Mouse (Mus musculus) embryonic facial prominence, embryonic 14.5 days (tissue): ENCODE measurements around the gene Plscr3. TPM values are rescaled to one million over a fixed set of nuclear protein-coding genes. Genes with fewer than 3 reads are reported as not detected.
A peak's percentile ranks its signal among the peaks of the same experiment; 100 is the strongest.

ENCODE experiments used
- ATAC-seq: fragments of 200-750 bp; cut with Nextera tagmentation; 2 replicates; pipeline ENCODE4 v1.8.0; 2017; ENCODE audit warnings: low read depth, moderate number of reproducible peaks, moderate TSS enrichment
- DNase-seq: peaks from one replicate; pipeline ENCODE4 v3.0.0-alpha.2; 2015; ENCODE audit warnings: low spot score
- H3K27ac ChIP-seq: fragments of 300-500 bp; sonication (generic); replicated peaks from 2 replicates; pipeline ENCODE4 v1.5.1; 2014; ENCODE audit warnings: low read depth, mild to moderate bottlenecking, low read length, moderate library complexity
- H3K27me3 ChIP-seq: fragments of 300-500 bp; sonication (generic); replicated peaks from 2 replicates; pipeline ENCODE4 v1.6.1; 2014; ENCODE audit warnings: low read length; ENCODE audit not compliant: control insufficient read depth, insufficient read depth
- H3K36me3 ChIP-seq: fragments of 300-500 bp; sonication (generic); 2 replicates; pipeline ENCODE4 v1.6.1; 2014; ENCODE audit warnings: low read length, mixed read lengths; ENCODE audit not compliant: control insufficient read depth, insufficient read depth
- H3K4me1 ChIP-seq: fragments of 300-500 bp; sonication (generic); 2 replicates; pipeline ENCODE4 v1.6.1; 2014; ENCODE audit warnings: antibody characterized with exemption, low read length; ENCODE audit not compliant: control insufficient read depth, insufficient read depth
- H3K4me2 ChIP-seq: fragments of 300-500 bp; sonication (generic); 2 replicates; pipeline ENCODE4 v1.6.1; 2014; ENCODE audit warnings: low read depth, mild to moderate bottlenecking, low read length, moderate library complexity, mixed read lengths
- H3K4me3 ChIP-seq: fragments of 300-500 bp; sonication (generic); 2 replicates; pipeline ENCODE4 v1.5.1; 2014; ENCODE audit warnings: low read depth, mild to moderate bottlenecking, low read length
- H3K9ac ChIP-seq: fragments of 300-500 bp; sonication (generic); 2 replicates; pipeline ENCODE4 v1.6.1; 2014; ENCODE audit warnings: low read depth, mild to moderate bottlenecking, low read length, moderate library complexity, mixed read lengths
- H3K9me3 ChIP-seq: fragments of 300-500 bp; sonication (generic); 2 replicates; pipeline ENCODE4 v1.6.1; 2016; ENCODE audit warnings: low read length; ENCODE audit not compliant: control insufficient read depth
- WGBS: fragments of 180-500 bp; shearing (Covaris S2); extraction: QIAGEN DNeasy Blood & Tissue Kit; methylation state at CpG from one replicate; pipeline ENCODE4 v1.1.7; 2014; 5-methylcytosine and 5-hydroxymethylcytosine counted together
- polyA plus RNA-seq: library from polyadenylated mRNA; unstranded; fragments of >200 nt; fragmentation: Nextera tagmentation; extraction: Ambion mirVana; gene quantifications from 2 replicates; pipeline ENCODE4 v1.2.1, GENCODE M21; 2014

The Plscr3 gene
- polyA plus RNA-seq, 1 experiment from 2014 or later, result 102 TPM

DNA sequence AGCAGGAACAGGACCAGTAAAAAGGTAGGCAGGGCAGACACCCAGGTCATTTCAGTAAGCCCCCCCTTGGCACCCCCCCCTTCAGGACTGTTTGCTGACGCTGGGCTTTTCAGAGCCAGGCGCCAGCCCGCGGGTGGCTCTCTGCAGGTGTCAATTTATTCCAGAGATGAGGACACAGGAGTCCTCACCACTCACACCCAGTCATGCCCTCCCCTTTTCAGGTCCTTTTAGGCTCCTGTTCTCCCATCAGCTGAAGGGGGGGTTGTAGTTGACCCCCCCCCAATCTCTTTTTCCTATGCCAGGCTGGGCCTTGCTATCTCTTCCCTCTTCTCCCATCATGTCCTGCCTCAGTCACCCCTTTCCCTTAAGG is 10.2 kb upstream of the Plscr3 start:
- H3K9me3 ChIP-seq, result no peaks in the 10 kb centered on the region
- no peak for DNase-seq
- peak overlapping the region; percentile 73 for H3K4me3 ChIP-seq
- peak overlapping the region; percentile 95 for H3K4me2 ChIP-seq
- H3K4me1 ChIP-seq, result peaks cover 28% of the 10 kb centered on the region
- WGBS, result 6% methylated on average over 4 of the region's 4 CpGs
- peaks cover 28% of the 10 kb centered on the region for H3K36me3 ChIP-seq
- peak overlapping the region; percentile 81 for H3K9ac ChIP-seq
- H3K27me3 ChIP-seq, result no peaks in the 10 kb centered on the region
- peak overlapping the region; percentile 92; the same call in 1 of the 2 replicates for H3K27ac ChIP-seq
- no peak for ATAC-seq

DNA sequence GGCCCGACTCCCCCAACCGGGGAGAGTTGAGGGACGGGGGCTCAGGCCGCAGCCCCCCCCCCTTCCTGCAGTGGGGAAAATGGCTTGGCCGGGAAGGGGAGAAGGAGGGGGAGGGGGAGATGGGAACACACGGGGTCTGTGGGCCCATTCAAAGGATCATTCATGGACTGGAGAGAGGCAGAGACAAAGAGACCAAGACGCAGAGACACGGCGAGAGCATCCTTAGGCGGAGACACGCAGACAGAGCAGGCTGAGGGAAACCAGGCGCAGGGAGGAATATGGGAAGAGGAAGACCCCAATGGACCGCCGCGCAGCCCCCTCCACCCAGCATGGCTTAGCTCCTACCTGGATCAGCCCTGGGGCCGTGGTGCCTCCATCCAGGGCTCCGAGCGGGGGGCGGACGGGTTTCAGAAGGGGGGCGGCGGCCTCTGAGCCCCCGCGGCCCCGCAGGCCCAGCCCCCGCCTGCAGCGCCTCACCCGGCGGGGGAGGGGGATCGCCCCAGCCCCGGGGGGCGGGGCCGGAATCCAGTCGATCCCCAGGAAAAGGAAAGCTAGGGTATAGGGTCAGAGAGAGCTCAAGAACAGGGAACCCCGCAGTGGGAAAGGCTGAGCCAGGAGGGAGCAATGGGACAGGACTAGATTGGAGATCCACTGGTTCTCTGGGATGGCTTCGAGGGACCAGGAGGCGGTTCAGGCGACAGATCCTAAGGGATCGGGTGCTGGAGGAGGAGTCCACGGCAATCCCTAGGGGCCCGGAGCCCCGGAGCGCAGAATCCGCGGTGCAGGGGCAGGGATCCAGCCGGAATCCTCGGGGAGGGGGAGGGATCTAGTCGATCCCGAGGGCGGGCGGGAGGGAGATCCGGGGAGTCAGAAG is 9.2 kb upstream of the Plscr3 start:
- peaks cover 28% of the 10 kb centered on the region for H3K4me1 ChIP-seq
- DNase-seq (peak; percentile 61), ATAC-seq (no peak)
- H3K27ac ChIP-seq, result peak overlapping the region; percentile 92
- 2% methylated on average over 37 of the region's 52 CpGs for WGBS
- H3K4me3 ChIP-seq, result peak overlapping the region; percentile 73
- H3K9me3 ChIP-seq, result no peaks in the 10 kb centered on the region
- peaks cover 20% of the 10 kb centered on the region for H3K36me3 ChIP-seq
- peak overlapping the region; percentile 81 for H3K9ac ChIP-seq
- peak overlapping the region; percentile 95 for H3K4me2 ChIP-seq
- H3K27me3 ChIP-seq, result no peaks in the 10 kb centered on the region

DNA sequence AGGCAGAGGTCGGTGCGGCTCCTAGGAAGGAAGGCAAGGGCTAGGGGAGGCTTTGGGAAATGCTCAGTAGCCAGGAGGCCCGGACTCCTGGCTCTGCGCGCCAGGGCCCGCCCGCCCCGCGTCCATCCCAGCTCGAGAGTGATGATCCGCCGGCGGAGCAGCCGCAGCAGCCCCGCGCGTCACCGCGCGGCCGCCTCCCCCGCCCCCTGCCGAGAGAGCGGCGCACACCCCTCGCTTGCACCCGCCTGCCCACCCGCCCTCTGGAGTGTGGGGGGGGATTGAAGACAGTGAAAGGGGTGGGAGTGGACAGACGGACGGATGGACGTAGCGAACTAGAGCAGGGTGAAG is 8.6 kb upstream of the Plscr3 start, which contains the start of gene Nlgn2:
Gene Nlgn2 (minus strand): TSS at position 181 of the 348 bp plus-strand sequence.
- peaks cover 14% of the 10 kb centered on the region for H3K36me3 ChIP-seq
- no peak for DNase-seq
- no peaks in the 10 kb centered on the region for H3K9me3 ChIP-seq
- WGBS, result 0% methylated on average over 7 of the region's 32 CpGs
- H3K9ac ChIP-seq, result peak within 1 kb of the TSS; percentile 81
- peaks cover 28% of the 10 kb centered on the region for H3K4me1 ChIP-seq
- H3K4me2 ChIP-seq, result peak within 1 kb of the TSS; percentile 95
- H3K4me3 ChIP-seq, result peak within 1 kb of the TSS; percentile 73
- peak; percentile 75 for ATAC-seq
- H3K27ac ChIP-seq, result peak within 1 kb of the TSS; percentile 92
- H3K27me3 ChIP-seq, result no peaks in the 10 kb centered on the region

DNA sequence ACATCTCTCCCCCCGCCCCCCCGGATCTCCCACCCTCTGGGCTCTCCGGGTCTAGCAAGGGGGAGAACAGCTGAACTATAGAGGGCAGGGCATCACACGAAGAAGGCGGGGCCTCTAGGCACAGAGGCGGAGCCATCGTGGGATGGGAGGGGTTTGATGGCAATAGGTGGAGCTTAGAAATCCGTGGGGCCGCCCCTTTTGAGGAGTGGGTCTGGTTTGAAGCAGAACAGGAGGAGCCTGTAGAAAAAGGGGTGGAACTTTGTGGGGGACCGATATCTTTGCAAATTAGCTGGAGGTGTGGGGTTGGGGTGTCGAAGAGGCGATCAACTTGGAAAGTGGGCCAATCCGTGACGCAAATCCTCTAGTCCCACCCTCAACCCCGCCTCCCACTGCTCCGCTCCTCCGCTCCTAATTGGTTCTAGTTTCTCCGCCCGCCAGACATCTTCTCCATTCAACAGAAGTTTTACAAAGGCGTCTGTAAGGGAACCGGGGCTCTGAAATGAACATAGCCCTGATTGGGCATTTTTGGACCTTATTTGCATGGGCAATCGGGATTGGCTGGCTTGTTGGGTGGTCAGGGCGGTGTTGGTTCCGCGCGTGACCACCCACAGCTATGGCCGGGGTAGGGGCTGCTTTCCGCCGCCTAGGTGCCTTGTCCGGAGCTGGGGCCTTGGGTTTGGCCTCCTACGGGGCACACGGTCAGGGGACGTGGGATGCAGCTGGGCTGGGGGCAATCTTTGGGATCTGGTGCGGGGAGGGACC is 8.0 kb upstream of the Plscr3 start, which contains the start of gene Tmem256:
Gene Tmem256 (plus strand): TSS at position 563 of the 762 bp plus-strand sequence.
- Histone ChIP-seq H3K27me3 (no peaks in the 10 kb centered on the region), H3K9ac (peak within 1 kb of the TSS; percentile 81), H3K9me3 (no peaks in the 10 kb centered on the region), H3K36me3 (peaks cover 9% of the 10 kb centered on the region), H3K4me1 (peaks cover 28% of the 10 kb centered on the region), H3K4me3 (peak within 1 kb of the TSS; percentile 73), H3K4me2 (peak within 1 kb of the TSS; percentile 95), H3K27ac (peak within 1 kb of the TSS; percentile 92)
- WGBS, result under 1% methylated on average over 28 of the region's 34 CpGs
- DNase-seq (peak; percentile 99), ATAC-seq (peak; percentile 92)

DNA sequence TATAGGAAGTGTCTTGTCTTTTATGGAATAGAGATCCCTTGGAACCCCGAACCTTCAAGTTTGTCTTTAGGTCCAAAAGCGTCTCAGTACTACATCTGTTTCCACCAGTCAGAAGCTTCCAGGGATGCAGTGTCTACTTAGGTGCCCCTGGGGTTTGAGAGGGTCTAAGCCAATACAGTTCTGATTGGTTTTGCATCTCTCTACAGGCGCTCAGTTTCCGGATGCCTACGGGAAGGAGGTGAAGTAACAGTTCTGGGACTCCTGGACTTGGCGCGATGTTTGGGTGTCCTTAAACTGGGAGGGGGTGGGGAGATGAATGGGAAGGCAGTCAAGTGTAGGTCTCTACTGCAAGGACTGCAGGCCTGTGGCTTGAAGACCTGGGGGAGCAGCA is 7.5 kb upstream of the Plscr3 start:
- peak; percentile 2; the same call in 1 of the 2 replicates for ATAC-seq

DNA sequence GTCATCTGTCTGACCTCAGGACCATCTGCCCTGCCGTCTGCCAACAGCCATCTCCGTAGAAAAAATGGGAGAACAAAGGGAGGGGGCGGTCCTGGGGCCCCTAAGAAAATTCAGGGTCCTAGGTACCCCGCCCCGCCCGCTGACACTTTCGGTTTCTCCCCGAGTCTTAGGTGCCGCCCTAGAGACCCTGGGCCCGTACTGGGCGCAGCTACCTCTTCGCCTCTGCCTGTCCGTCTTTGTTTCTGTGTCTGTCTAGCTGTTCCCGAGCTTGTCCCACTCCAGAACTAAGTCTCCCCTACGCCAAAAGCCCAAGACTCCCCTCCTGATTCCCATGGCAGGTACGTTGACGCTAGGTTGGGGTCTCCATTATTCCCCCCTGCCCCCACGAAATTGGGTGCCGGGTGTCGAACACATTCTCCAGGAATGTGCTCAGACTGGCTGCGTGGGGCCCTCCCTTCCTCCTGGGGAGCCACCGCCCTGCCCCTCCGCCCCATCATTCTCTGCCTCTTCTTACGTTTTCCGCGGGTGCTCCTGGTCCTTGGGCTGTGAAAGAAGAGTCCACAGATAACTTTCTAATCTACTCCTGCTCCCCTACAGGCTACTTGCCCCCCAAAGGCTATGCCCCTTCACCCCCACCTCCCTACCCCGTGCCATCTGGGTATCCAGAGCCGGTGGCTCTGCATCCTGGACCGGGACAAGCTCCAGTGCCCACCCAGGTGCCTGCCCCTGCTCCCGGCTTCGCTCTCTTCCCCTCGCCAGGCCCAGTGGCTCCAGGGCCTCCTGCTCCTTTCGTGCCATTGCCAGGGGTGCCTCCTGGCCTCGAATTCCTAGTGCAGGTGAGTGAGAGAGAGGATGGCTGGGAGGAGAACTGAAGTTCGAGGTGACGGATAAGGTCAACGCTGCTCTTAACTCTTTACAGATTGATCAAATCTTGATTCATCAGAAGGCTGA is 837 bp downstream of the Plscr3 start:
- H3K27ac ChIP-seq, result peak overlapping the region; percentile 95
- H3K9me3 ChIP-seq, result no peaks in the 10 kb centered on the region
- peak overlapping the region; percentile 90 for H3K4me3 ChIP-seq
- peaks cover 44% of the 10 kb centered on the region for H3K36me3 ChIP-seq
- peaks cover 25% of the 10 kb centered on the region for H3K4me1 ChIP-seq
- no peaks in the 10 kb centered on the region for H3K27me3 ChIP-seq
- DNase-seq, result peak; percentile 45
- peak overlapping the region; percentile 92 for H3K9ac ChIP-seq
- peak overlapping the region; percentile 95 for H3K4me2 ChIP-seq
- peak; percentile 49 for ATAC-seq
- WGBS, result 9% methylated on average over 33 of the region's 37 CpGs

More for the DNA sequence above, 7.5 kb upstream of the Plscr3 start:
- peak overlapping the region; percentile 95 for H3K4me2 ChIP-seq
- peak overlapping the region; percentile 79 for H3K9ac ChIP-seq
- H3K4me3 ChIP-seq, result peak overlapping the region; percentile 73
- 2% methylated on average over 7 of the region's 7 CpGs for WGBS
- no peak for DNase-seq
- H3K4me1 ChIP-seq, result peaks cover 26% of the 10 kb centered on the region
- H3K36me3 ChIP-seq, result peaks cover 3% of the 10 kb centered on the region
- no peaks in the 10 kb centered on the region for H3K27me3 ChIP-seq
- H3K9me3 ChIP-seq, result no peaks in the 10 kb centered on the region
- peak overlapping the region; percentile 90 for H3K27ac ChIP-seq

DNA sequence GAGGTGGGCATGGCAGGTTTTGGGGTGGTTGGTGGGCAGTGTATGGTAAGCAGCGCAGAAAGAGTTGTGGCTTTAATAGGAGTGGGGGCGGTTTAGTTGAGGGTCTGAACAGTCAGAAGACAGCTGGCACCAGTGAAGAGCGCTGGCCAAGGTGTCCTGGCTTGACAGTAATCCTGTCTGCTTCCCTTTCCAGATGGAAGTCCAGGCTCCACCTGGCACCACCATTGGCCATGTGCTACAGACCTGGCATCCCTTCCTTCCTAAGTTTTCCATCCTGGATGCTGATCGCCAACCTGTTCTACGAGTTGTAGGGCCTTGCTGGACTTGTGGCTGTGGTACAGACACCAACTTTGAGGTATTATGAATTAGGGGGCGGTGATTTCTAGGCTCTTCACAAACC is 1.8 kb downstream of the Plscr3 start:
- Histone ChIP-seq H3K4me1 (peaks cover 25% of the 10 kb centered on the region), H3K4me3 (peak overlapping the region; percentile 90), H3K9ac (0 out of 2 replicates have a peak overlapping the region, but pooled peaks have one; percentile 92), H3K9me3 (no peaks in the 10 kb centered on the region), H3K27me3 (no peaks in the 10 kb centered on the region), H3K4me2 (peak overlapping the region; percentile 95), H3K27ac (no peak overlapping the region), H3K36me3 (peaks cover 51% of the 10 kb centered on the region)
- no peak for DNase-seq
- WGBS, result 94% methylated on average over 6 of the region's 6 CpGs
- no peak for ATAC-seq

DNA sequence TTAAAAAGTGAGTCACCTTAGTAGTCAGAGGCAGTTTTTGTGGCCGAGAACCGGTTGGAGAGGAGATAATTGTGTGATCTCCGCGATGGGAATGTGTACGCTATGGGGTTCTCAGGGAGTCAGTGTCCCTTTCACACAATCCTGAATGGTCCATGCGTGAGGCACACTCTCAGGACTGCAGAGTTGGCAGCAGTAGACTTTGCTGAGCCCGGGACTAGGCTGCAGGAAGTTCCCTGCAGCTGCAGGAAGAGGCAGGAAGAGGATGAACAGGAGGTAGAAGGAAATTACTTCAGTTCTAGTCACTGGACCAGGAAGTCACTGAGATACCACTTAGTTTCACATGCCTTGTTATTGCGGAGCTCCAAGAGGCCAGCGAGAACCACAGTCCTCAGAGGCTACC is 3.0 kb downstream of the Plscr3 start:
- Histone ChIP-seq H3K9me3 (no peaks in the 10 kb centered on the region), H3K4me3 (no peak overlapping the region), H3K9ac (no peak overlapping the region), H3K27me3 (no peaks in the 10 kb centered on the region), H3K27ac (no peak overlapping the region; the same call in 1 of the 2 replicates), H3K4me2 (no peak overlapping the region), H3K4me1 (peaks cover 25% of the 10 kb centered on the region), H3K36me3 (peaks cover 51% of the 10 kb centered on the region)
- ATAC-seq, result no peak
- 85% methylated on average over 9 of the region's 9 CpGs for WGBS
- DNase-seq, result no peak
